Mouse (Mus musculus) spleen, adult 2 months (tissue): ENCODE measurements around the gene Zfp777. TPM values are rescaled to one million over a fixed set of nuclear protein-coding genes. Genes with fewer than 3 reads are reported as not detected.
A peak's percentile ranks its signal among the peaks of the same experiment; 100 is the strongest.

ENCODE experiments used
- DNase-seq, 2 experiments: peaks; one replicate each; pipeline versions ENCODE4 v3.0.0 to v3.0.0-alpha.2; 2012 to 2021; ENCODE audit warnings: low spot score in 2 of 2, low read depth in 1 of 2
- H3K27ac ChIP-seq: fragments of 200-500 bp; 2 replicates; pipeline ENCODE4 v1.5.1; 2012; ENCODE audit warnings: low read length, inconsistent platforms; ENCODE audit not compliant: insufficient read depth
- H3K27me3 ChIP-seq: fragments of 200-500 bp; 2 replicates; pipeline ENCODE4 v1.6.1; 2012; ENCODE audit warnings: mild to moderate bottlenecking, moderate library complexity, low read length, inconsistent platforms; ENCODE audit not compliant: control insufficient read depth, insufficient read depth
- H3K36me3 ChIP-seq: fragments of 200-500 bp; 2 replicates; pipeline ENCODE4 v1.6.1; 2012; ENCODE audit warnings: mild to moderate bottlenecking, low read length, inconsistent platforms; ENCODE audit not compliant: control insufficient read depth, insufficient read depth
- H3K4me1 ChIP-seq: fragments of 200-500 bp; 2 replicates; pipeline ENCODE4 v1.6.1; 2011; ENCODE audit warnings: inconsistent platforms; ENCODE audit not compliant: control insufficient read depth, insufficient read depth, insufficient read length
- H3K4me3 ChIP-seq: fragments of 200-500 bp; 2 replicates; pipeline ENCODE4 v1.5.1; 2011; ENCODE audit warnings: mild to moderate bottlenecking, inconsistent platforms; ENCODE audit not compliant: insufficient read depth, insufficient read length; ENCODE audit errors: extremely low read depth
- CTCF ChIP-seq: fragments of 200-500 bp; IDR thresholded peaks from 2 replicates; pipeline ENCODE4 v1.5.1; 2011; ENCODE audit warnings: mild to moderate bottlenecking, inconsistent platforms; ENCODE audit not compliant: insufficient read depth, insufficient read length, insufficient replicate concordance; ENCODE audit errors: extremely low read depth
- POLR2A ChIP-seq: fragments of 200-500 bp; IDR thresholded peaks from 2 replicates; pipeline ENCODE4 v1.6.1; 2011; ENCODE audit warnings: low read depth, low read length, inconsistent platforms
- WGBS: fragments of 180-500 bp; shearing (Covaris S2); methylation state at CpG from one replicate; pipeline ENCODE4 v1.1.7; 2018; 5-methylcytosine and 5-hydroxymethylcytosine counted together
- polyA plus RNA-seq: library from polyadenylated mRNA; depleted of rRNA; stranded (reverse); fragments of >200 nt; gene quantifications from 2 replicates; pipeline ENCODE4 v1.2.3, GENCODE M21; 2012

Gene Zfp777
- polyA plus RNA-seq, 1 experiment: 17.1 TPM

DNA sequence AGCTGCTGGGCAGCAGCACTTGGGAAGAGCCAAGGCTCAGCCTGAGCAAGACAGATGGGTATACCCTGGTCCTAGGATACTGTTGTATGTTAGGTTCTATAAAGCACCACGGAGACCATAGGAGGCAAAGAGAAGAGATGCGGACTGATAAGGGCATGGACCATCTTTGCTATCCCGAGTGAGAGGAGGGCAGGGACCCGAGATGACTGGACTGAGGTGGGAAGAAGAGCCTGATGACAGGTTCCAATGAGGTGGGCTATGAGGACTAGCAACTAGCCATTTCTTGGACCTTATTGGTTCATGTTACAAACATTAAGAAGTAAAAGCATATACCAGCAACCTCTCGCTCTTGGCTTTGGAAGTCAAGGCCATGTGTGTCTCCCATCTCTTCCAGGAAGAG, 32.3 kb upstream of the Zfp777 start:
- TF ChIP-seq CTCF (no peak), POLR2A (no peak)
- Histone ChIP-seq H3K4me1 (peaks cover 4% of the 10 kb centered on the region; the same call in 1 of the 2 replicates), H3K27ac (no peak overlapping the region), H3K36me3 (peaks cover 45% of the 10 kb centered on the region), H3K27me3 (no peaks in the 10 kb centered on the region), H3K4me3 (no peak overlapping the region)
- no peak for DNase-seq
- WGBS: 94% methylated on average over 5 of the region's 5 CpGs

DNA sequence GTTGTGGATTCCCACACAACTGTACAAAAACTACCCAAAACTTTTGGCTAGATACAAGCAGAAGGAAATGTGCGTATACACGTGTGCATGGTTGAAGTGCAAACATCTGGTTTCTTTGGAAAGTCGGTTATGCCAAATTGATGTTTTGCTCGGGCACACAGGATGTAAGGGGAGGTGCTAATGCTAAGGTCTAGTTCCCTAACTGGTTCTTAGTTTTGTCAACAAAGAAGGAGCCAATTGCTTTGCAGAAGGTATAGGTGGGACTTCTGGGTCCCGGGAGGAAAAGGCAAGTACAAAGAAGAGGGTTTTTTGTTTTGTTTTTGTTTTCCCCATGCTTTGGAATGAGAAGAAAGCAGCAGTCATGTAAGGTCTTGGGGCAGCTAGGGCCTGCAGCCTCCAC, 24.6 kb upstream of the Zfp777 start:
- Histone ChIP-seq H3K4me3 (peak overlapping the region; percentile 49; the same call in 1 of the 2 replicates), H3K36me3 (peaks cover 12% of the 10 kb centered on the region), H3K27me3 (no peaks in the 10 kb centered on the region), H3K27ac (peak overlapping the region; percentile 31), H3K4me1 (no peaks in the 10 kb centered on the region)
- DNase-seq: no peak
- TF ChIP-seq CTCF: no peak
- no peak for TF ChIP-seq POLR2A
- 15% methylated on average over 5 of the region's 5 CpGs for WGBS

DNA sequence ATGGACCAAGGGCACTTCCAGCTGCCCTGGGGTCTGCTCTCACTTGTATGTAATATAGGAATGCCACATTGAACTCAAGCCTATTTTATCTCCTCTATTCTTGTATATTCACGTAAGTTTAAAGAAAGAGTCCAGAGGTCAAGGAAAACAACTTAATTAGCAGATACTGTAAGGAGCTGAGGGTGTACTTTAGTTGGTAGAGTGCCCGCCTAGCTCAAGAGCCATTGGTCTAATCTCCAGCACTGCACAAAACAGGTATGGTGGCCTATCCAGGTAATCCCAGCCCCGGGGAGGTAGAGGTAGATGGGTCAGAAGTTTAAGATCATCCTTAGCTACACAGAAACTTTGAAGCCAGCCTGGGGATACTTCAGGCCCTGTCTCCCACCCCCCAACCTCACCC, 18.8 kb upstream of the Zfp777 start:
- no peak overlapping the region for H3K4me3 ChIP-seq
- H3K36me3 ChIP-seq: peaks cover 40% of the 10 kb centered on the region
- no peaks in the 10 kb centered on the region for H3K27me3 ChIP-seq
- 97% methylated on average over 3 of the region's 3 CpGs for WGBS
- TF ChIP-seq POLR2A (no peak), CTCF (no peak)
- no peak for DNase-seq
- no peaks in the 10 kb centered on the region for H3K4me1 ChIP-seq
- H3K27ac ChIP-seq: no peak overlapping the region

DNA sequence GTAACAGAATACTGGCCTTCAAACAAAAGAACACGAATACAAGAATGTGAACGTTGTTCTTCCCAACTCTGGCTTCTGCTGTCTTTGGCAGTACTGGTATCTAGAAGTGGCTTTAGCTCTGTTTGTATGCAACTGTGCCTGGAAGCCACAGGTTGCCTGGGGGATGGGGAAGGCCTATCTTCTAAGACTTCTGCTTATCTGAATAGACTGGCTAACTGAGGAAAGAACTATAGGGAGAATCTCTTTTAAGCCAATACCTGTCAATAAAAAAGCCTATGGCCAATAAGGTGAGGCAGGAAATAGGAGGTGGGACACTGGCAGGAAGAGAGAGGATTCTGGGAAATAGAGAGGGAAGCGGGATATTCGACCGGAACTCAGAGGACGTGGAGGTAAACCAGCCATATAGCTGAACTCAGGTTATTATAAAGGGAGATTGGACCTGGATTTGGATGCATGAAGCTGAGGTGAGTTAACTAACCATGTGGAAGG, 16.9 kb upstream of the Zfp777 start:
- TF ChIP-seq CTCF (no peak), POLR2A (no peak)
- Histone ChIP-seq H3K4me3 (no peak overlapping the region), H3K27ac (no peak overlapping the region), H3K4me1 (no peaks in the 10 kb centered on the region), H3K36me3 (peaks cover 40% of the 10 kb centered on the region), H3K27me3 (no peaks in the 10 kb centered on the region)
- no peak for DNase-seq
- WGBS: 90% methylated on average over 6 of the region's 6 CpGs

DNA sequence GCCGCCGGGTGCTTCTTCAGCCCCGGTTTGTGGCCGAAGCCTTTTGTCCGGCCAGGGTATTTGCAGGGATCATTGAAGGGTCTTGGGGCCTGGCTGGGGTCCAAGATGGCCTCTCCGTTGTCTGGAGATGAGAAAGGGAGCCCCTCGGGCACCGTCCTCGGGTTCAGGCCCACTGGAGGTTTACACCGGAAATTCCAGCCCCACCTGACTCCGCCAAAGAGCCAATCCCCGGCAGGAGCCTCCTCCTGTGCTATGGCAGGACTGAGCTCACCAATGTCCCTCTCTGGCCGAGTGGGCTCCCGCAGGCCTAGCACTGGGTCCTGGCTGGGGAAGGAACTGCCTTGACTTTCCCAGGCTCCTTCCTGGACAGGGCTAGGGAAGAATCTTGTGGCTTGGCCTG, 15.7 kb upstream of the Zfp777 start:
- H3K4me3 ChIP-seq: no peak overlapping the region
- DNase-seq: no peak
- H3K4me1 ChIP-seq: no peaks in the 10 kb centered on the region
- H3K27me3 ChIP-seq: no peaks in the 10 kb centered on the region
- no peak for TF ChIP-seq POLR2A
- TF ChIP-seq CTCF: no peak
- WGBS: 93% methylated on average over 14 of the region's 14 CpGs
- peaks cover 40% of the 10 kb centered on the region for H3K36me3 ChIP-seq
- no peak overlapping the region for H3K27ac ChIP-seq

DNA sequence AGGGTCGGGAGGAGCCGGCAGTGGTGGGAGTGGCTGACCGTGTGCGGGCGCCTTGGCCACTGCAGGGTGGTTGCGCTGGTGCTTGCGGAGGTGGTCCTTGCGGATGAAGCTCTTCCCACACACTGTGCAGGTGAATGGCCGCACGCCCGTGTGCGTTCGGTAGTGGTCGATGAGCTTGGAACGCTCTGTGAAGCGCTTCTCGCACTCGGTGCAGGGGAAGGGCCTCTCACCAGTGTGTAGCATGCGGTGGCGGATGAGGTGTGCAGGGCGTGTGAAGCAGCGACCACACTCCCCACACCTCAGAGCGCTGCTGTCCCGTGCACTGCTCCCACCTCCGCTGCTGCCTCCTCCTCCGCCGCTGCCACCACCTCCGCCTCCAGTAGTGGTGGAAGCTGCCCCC, 15.2 kb upstream of the Zfp777 start:
- DNase-seq: no peak
- H3K27me3 ChIP-seq: no peaks in the 10 kb centered on the region
- no peak overlapping the region for H3K4me3 ChIP-seq
- WGBS: 96% methylated on average over 28 of the region's 28 CpGs
- H3K4me1 ChIP-seq: no peaks in the 10 kb centered on the region
- H3K36me3 ChIP-seq: peaks cover 39% of the 10 kb centered on the region
- no peak for TF ChIP-seq CTCF
- no peak for TF ChIP-seq POLR2A
- no peak overlapping the region for H3K27ac ChIP-seq

DNA sequence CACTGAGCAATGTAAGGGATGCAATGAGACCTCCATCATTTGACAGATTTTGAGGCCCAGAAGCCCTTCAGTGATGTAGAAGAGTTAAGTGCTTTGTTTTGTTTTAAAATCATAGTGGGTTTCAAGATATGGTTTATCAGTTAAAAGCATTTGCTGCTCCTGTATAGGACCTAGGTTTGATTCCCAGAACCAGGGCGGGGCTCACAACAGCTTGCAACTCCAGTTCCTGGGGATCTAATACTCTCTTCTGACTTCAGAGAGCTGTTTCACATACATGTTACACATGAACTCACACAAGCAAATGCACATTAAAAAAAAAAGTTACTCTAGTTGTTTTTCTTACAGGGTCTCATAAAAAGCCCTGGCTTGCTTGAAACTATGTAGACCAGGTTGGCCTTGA, 12.2 kb upstream of the Zfp777 start:
- Histone ChIP-seq H3K36me3 (peaks cover 26% of the 10 kb centered on the region), H3K4me1 (no peaks in the 10 kb centered on the region), H3K27ac (no peak overlapping the region), H3K4me3 (no peak overlapping the region), H3K27me3 (no peaks in the 10 kb centered on the region)
- no peak for TF ChIP-seq POLR2A
- TF ChIP-seq CTCF: no peak
- DNase-seq: no peak
- 82% methylated on average over 1 of the region's 1 CpGs for WGBS
